Mouse (Mus musculus) retina, adult 2 months (tissue): Measurements from ENCODE around the gene Mrc2.

ENCODE experiments used
- DNase-seq: peaks from one replicate; pipeline ENCODE4 v3.0.0-alpha.2; 2012; ENCODE audit warnings: low read depth, low spot score

Gene Mrc2

GRCm38 (mm10) chr11:105390290-105390689, 97.8 kb downstream of the Mrc2 start:
- no peak for DNase-seq
